Mouse (Mus musculus): ENCODE measurements around the gene Rgs8.

The Rgs8 gene

GRCm38 (mm10) chr1:153746119-153746670 is 93.4 kb downstream of the Rgs8 start:
- DNase-seq (ENCODE audit: low read depth) = no peak

DNA sequence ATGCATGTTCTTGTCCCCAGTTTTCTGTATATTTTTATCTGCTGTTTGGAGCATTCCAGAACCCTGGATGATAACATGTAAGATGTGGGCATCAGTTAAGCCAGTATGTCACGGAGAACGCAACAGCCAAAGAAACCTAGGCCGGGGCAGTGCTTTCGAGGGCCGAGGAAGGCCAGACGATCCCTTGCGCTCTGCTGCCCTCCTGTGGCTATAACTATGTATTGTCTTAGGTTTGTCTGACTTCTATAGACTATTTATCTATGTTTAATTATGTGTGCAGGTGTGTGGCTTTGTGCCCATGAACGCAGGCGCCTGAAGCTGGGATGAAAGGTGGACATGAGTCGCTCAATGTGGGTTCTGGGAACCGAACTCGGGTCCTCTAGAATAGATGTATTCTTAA is 93.9 kb downstream of the Rgs8 start:
- peak; percentile 89 for DNase-seq (ENCODE audit: low read depth)

GRCm38 (mm10) chr1:153747861-153748530 is 95.2 kb downstream of the Rgs8 start:
- no peak for DNase-seq (ENCODE audit: low read depth)

GRCm38 (mm10) chr1:153748549-153748948 is 95.7 kb downstream of the Rgs8 start:
- DNase-seq (ENCODE audit: low read depth) = peak; percentile 36

GRCm38 (mm10) chr1:153749211-153749801 is 96.5 kb downstream of the Rgs8 start, which contains the start of gene Rnasel:
Gene Rnasel (plus strand): TSS chr1:153749426.
- DNase-seq (ENCODE audit: low read depth) = peak; percentile 91
